Mouse (Mus musculus) midbrain, embryonic 14.5 days (tissue): ENCODE data around the gene Enox1. TPM values are rescaled to one million over a fixed set of nuclear protein-coding genes. Genes with fewer than 3 reads are reported as not detected.

ENCODE experiments used
- ATAC-seq: fragments of 200-750 bp; cut with Nextera tagmentation; 2 replicates; pipeline ENCODE4 v1.8.0; 2017; ENCODE audit warnings: moderate number of reproducible peaks, moderate library complexity; ENCODE audit not compliant: low FRiP score, low TSS enrichment
- DNase-seq: peaks from one replicate; pipeline ENCODE4 v3.0.0-alpha.2; 2015
- H3K27ac ChIP-seq: fragments of 300-500 bp; sonication (generic); replicated peaks from 2 replicates; pipeline ENCODE4 v1.5.1; 2014; ENCODE audit warnings: mild to moderate bottlenecking, low read depth, low read length, moderate library complexity
- H3K27me3 ChIP-seq: fragments of 300-500 bp; sonication (generic); 2 replicates; pipeline ENCODE4 v1.6.1; 2014; ENCODE audit warnings: low read length, control low read depth, mixed read lengths; ENCODE audit not compliant: control insufficient read depth, insufficient read depth
- H3K36me3 ChIP-seq: fragments of 300-500 bp; sonication (generic); 2 replicates; pipeline ENCODE4 v1.6.1; 2014; ENCODE audit warnings: low read length, control low read depth; ENCODE audit not compliant: control insufficient read depth, insufficient read depth
- H3K4me1 ChIP-seq: fragments of 300-500 bp; sonication (generic); 2 replicates; pipeline ENCODE4 v1.6.1; 2014; ENCODE audit warnings: mild to moderate bottlenecking, antibody characterized with exemption, low read length, control low read depth; ENCODE audit not compliant: control insufficient read depth, insufficient read depth
- H3K4me2 ChIP-seq: fragments of 300-500 bp; sonication (generic); 2 replicates; pipeline ENCODE4 v1.6.1; 2014; ENCODE audit warnings: mild to moderate bottlenecking, low read length, moderate library complexity
- H3K4me3 ChIP-seq: fragments of 300-500 bp; sonication (generic); replicated peaks from 2 replicates; pipeline ENCODE4 v1.5.1; 2014; ENCODE audit warnings: low read depth, low read length
- H3K9ac ChIP-seq: fragments of 300-500 bp; sonication (generic); replicated peaks from 2 replicates; pipeline ENCODE4 v1.6.1; 2014; ENCODE audit warnings: mild to moderate bottlenecking, low read length, moderate library complexity
- H3K9me3 ChIP-seq: fragments of 300-500 bp; sonication (generic); 2 replicates; pipeline ENCODE4 v1.6.1; 2016; ENCODE audit warnings: low read length, control low read depth, mixed read lengths; ENCODE audit not compliant: control insufficient read depth
- WGBS: fragments of 180-500 bp; shearing (Covaris S2); extraction: QIAGEN DNeasy Blood & Tissue Kit; methylation state at CpG from one replicate; pipeline ENCODE4 v1.1.7; 2014; 5-methylcytosine and 5-hydroxymethylcytosine counted together
- polyA plus RNA-seq: library from polyadenylated mRNA; unstranded; fragments of >200 nt; fragmentation: Nextera tagmentation; extraction: Ambion mirVana; gene quantifications from 2 replicates; pipeline ENCODE4 v1.2.1, GENCODE M21; 2014

Gene Enox1
- polyA plus RNA-seq, 1 experiment from 2014 or later: 39.5 TPM

DNA sequence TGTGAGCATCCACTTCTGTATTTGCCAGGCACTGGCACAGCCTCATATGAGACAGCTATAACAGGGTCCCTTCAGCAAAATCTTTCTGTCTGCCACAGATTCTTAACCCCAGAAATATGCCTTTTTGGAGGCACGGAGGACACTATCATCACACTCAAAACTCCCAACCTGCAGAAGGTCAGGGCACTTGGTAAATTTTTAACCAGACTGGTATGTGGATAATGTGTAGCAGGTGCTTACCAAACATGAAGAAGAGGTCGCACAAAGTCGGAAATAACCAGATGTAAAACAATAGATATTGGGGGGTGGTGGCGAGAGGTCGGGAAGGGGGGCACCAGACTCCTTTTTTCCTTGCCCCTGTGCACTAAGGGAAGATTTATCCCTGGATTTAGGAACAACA lies 430.6 kb downstream of the Enox1 start:
- Histone ChIP-seq H3K4me1 (no peaks in the 10 kb centered on the region), H3K27me3 (no peaks in the 10 kb centered on the region), H3K36me3 (no peaks in the 10 kb centered on the region), H3K4me3 (no peak overlapping the region), H3K4me2 (no peak overlapping the region), H3K27ac (no peak overlapping the region), H3K9me3 (no peaks in the 10 kb centered on the region), H3K9ac (no peak overlapping the region)
- DNase-seq (no peak), ATAC-seq (no peak)
- 84% methylated on average over 5 of the region's 5 CpGs for WGBS

DNA sequence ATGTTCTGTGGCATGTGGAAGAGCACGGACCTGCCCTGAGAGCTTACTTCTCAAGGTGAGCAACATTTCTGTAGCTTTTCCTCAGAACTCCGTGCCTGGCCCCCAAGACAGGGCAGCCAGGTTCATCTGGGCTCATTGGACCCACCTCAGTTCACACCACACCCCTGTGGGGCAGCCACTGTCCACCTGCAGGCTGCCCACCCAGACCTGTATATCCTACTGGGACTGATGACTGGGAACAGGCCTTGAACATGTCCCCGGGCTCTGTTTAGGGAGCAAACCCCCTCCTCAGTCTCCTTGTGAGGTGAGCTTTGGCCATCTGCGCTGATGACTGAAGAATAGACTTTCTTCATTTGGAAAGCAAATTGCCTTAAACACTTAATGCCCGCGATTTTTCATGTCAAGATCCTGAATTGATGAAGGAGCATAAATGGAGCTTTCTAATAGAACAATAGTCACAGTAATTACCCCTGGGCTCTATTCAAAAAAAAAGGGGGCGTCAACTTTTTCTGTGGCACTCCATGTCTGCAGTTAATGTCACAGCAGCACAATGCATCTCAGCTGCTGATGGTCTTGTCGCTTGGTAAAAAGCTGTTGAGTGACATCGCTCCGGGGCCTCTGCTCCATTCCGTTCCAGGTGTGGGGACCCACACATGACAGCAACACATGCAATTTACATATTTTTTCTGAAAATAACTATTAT lies 436.7 kb downstream of the Enox1 start:
- H3K27me3 ChIP-seq: no peaks in the 10 kb centered on the region
- no peak for ATAC-seq
- no peaks in the 10 kb centered on the region for H3K9me3 ChIP-seq
- DNase-seq: peak; percentile 31
- 0 out of 2 replicates have a peak, but pooled peaks cover 2% of the 10 kb centered on the region for H3K4me1 ChIP-seq
- no peak overlapping the region for H3K4me3 ChIP-seq
- no peak overlapping the region for H3K27ac ChIP-seq
- H3K9ac ChIP-seq: no peak overlapping the region
- H3K36me3 ChIP-seq: peaks cover 22% of the 10 kb centered on the region
- 57% methylated on average over 11 of the region's 11 CpGs for WGBS
- no peak overlapping the region for H3K4me2 ChIP-seq

DNA sequence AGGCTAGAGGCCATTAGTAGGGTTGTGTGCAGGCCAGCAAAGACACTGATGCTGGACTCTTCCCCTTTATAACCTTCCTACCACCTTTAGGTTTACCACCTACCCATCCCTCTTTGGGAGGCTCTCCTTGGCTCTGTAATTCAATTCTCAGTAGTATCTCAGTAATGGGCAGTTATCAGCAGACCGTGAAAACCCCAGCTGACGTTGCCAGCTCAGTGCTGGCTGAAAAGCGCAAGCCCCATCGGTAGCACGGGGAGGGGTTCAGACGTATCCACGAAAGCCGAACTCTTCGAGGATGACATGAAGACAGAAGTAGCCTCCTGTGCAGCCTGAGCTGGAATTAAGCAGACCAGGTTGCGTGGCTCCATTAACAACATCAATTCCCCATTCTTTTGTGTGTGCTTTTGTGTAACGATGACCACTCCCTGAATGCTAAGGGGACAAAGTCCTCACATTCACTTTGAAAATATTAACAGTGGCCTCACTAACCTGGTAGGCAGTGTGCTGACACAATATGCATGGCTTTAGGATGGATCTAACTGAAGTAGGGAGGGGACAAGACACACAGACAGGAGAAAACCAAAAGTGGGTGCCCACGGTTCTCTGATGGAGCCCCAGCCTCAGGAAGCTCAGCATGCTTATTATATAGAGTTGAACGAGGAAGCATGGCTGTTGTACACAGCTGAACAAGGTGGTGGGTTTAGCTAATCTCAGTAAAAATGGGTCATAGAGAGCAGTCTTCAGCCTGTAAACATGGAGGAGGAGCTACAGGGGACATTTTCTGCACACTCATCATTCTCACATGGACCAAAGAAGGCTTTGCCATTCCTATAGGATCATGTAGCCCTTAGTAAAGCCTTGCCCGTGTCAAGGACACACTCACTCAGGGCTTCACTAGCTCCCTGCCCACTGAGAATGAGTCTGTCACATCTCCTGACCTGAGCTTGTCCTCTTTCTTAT lies 439.9 kb downstream of the Enox1 start:
- H3K4me3 ChIP-seq: no peak overlapping the region
- ATAC-seq (no peak), DNase-seq (no peak)
- no peaks in the 10 kb centered on the region for H3K27me3 ChIP-seq
- peaks cover 22% of the 10 kb centered on the region for H3K36me3 ChIP-seq
- no peak overlapping the region for H3K9ac ChIP-seq
- H3K4me2 ChIP-seq: no peak overlapping the region
- 88% methylated on average over 14 of the region's 14 CpGs for WGBS
- peaks cover 5% of the 10 kb centered on the region; the same call in 1 of the 2 replicates for H3K4me1 ChIP-seq
- H3K9me3 ChIP-seq: no peaks in the 10 kb centered on the region
- H3K27ac ChIP-seq: no peak overlapping the region

DNA sequence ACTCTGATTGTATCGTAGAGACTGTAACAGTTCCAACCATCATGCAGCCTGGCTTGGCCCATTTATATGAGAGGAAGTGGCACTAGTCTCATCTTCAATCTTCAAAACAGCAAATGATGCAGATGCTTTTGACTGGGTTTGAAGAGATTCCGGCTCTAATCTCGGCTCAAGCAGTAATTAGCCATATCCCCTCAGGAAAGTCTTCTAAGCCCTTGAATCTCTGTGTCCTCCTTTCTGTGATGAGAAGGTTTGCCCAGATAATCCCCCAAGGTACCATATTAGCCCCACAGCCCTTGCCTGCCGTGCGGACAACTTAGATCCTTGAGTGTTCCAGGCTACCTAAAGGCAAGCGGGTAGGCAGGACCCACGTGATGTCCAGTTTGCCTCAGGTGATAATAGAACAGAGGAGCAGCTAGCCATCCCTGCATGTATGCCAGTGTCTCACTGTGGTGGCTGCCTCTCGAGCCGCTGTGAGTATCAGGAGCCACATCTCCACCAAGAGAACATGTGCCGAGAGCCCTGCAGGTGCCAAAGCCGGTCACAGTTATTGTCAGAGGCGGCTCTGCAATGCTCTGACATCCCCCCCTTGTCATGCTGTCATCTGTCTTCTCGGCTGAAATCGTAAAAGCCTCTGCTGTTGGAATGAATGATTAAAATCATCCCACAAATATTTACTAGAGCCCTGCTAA lies 442.6 kb downstream of the Enox1 start:
- 49% methylated on average over 14 of the region's 14 CpGs for WGBS
- peaks cover 9% of the 10 kb centered on the region for H3K36me3 ChIP-seq
- DNase-seq (peak; percentile 33), ATAC-seq (no peak)
- no peaks in the 10 kb centered on the region for H3K9me3 ChIP-seq
- H3K27me3 ChIP-seq: no peaks in the 10 kb centered on the region
- peaks cover 3% of the 10 kb centered on the region; the same call in 1 of the 2 replicates for H3K4me1 ChIP-seq
- no peak overlapping the region for H3K9ac ChIP-seq
- no peak overlapping the region for H3K4me2 ChIP-seq
- no peak overlapping the region for H3K27ac ChIP-seq
- H3K4me3 ChIP-seq: no peak overlapping the region

DNA sequence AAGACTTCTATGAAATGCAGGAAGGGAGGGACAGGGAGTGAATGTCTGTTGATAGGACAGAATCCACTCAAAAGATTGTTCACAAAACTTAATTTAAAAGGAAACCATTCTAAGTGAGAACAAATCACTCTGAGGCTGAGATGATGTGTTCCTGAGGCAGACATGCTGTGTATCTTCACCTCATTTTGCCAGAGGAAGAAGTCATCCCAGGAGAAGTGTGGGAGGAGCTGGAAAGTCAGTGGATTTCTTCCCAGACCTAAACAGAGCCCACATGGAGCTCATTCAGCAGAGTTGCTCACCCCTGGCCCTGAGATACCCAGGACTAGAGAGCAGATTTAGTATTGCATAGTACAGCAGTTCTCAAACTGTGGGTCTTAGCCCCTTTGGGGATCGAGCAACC lies 444.2 kb downstream of the Enox1 start:
- Histone ChIP-seq H3K9me3 (no peaks in the 10 kb centered on the region), H3K4me2 (no peak overlapping the region), H3K4me3 (no peak overlapping the region), H3K9ac (no peak overlapping the region), H3K36me3 (peaks cover 9% of the 10 kb centered on the region), H3K4me1 (peaks cover 3% of the 10 kb centered on the region; the same call in 1 of the 2 replicates), H3K27me3 (no peaks in the 10 kb centered on the region), H3K27ac (no peak overlapping the region)
- ATAC-seq (no peak), DNase-seq (no peak)
- 96% methylated on average over 1 of the region's 1 CpGs for WGBS

DNA sequence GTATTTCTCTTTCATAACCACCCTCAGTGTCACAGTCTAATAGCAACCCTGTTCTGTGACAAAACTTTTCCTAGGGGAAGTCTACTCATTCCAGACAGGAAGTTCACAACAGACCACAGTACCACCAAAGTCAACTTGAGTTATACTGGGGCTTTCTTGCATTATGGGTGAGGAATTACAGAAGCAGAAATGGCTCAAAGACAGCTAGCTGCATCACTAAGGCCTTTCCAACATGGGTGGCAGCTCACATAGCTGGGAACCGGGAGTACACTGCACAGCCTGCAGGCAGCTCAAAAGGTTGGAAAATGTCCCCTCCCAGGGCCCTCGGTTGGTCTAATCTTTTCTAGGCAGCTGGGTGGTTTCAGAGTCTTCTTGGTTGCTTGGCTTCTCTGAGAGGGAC lies 444.9 kb downstream of the Enox1 start:
- no peak overlapping the region for H3K4me2 ChIP-seq
- WGBS: 84% methylated on average over 2 of the region's 2 CpGs
- no peaks in the 10 kb centered on the region for H3K9me3 ChIP-seq
- no peaks in the 10 kb centered on the region for H3K27me3 ChIP-seq
- peaks cover 3% of the 10 kb centered on the region; the same call in 1 of the 2 replicates for H3K4me1 ChIP-seq
- peaks cover 12% of the 10 kb centered on the region for H3K36me3 ChIP-seq
- H3K27ac ChIP-seq: no peak overlapping the region
- no peak overlapping the region for H3K9ac ChIP-seq
- no peak overlapping the region for H3K4me3 ChIP-seq
- DNase-seq: no peak
- no peak for ATAC-seq

DNA sequence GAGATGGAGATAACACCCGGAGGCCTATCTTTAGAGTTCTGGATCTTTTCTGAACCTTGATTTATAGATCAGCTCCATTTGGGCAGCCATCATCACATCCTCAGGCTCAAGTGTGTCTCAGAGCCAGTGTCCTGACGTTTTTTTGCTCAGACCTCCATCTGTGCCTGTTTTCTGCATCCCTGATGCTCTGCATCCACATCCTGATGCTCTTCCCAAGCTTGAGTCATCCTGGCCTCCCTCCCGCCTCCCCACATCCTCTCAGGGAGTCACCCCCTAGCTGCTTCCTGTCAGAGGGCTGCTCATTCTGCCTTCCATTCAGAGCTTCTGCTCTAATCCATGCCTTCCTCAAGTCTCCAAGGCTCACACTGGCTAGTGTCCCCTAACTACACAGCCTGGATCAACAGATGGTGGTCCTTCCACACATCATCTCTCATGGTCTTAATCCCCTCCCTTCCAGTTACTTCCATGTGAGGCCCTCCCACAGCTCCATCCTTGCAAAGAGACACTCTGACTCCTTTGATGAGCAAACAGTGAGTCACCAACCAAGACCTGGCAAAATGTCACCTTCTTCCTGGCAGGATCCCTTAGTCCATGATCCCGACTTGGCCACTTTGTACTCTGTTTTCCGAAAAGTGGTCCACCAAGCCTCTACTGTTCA lies 451.7 kb downstream of the Enox1 start:
- H3K27ac ChIP-seq: no peak overlapping the region
- no peaks in the 10 kb centered on the region for H3K9me3 ChIP-seq
- H3K4me2 ChIP-seq: no peak overlapping the region
- DNase-seq: no peak
- H3K9ac ChIP-seq: no peak overlapping the region
- H3K4me1 ChIP-seq: no peaks in the 10 kb centered on the region
- H3K27me3 ChIP-seq: no peaks in the 10 kb centered on the region
- WGBS: 88% methylated on average over 5 of the region's 5 CpGs
- H3K4me3 ChIP-seq: no peak overlapping the region
- H3K36me3 ChIP-seq: peaks cover 16% of the 10 kb centered on the region
- no peak for ATAC-seq

DNA sequence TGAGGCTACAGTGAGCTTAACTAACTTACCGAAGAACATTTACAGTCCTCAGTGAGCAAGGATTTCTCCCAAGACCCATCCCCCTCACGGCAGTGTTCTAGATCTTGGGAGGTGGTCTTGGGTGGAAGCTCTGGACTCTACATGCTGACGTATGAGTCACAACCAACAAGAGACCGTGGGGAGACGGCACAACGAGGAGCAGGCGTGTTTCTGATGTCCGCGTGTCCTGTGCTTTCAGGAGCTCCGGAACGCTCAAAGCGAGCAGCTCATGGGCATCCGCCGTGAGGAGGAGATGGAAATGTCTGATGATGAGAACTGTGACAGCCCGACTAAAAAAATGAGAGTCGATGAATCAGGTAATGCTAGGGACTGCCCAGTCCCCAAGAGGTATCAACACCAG lies 458.6 kb downstream of the Enox1 start:
- Histone ChIP-seq H3K27me3 (no peaks in the 10 kb centered on the region), H3K9me3 (no peaks in the 10 kb centered on the region), H3K4me2 (no peak overlapping the region), H3K4me3 (no peak overlapping the region), H3K36me3 (peaks cover 9% of the 10 kb centered on the region; the same call in 1 of the 2 replicates), H3K4me1 (peaks cover 8% of the 10 kb centered on the region), H3K27ac (no peak overlapping the region), H3K9ac (no peak overlapping the region)
- ATAC-seq (no peak), DNase-seq (no peak)
- 95% methylated on average over 16 of the region's 16 CpGs for WGBS
